Mouse (Mus musculus): ENCODE results near the gene Cetn3.

Cetn3 gene

GRCm38 (mm10) chr13:81782971-81783404 is at the start of gene Cetn3:
Cetn3 (plus strand) TSS chr13:81783077.
- peak; percentile 93 for DNase-seq

- DNase-seq, result no peak
Measured at GRCm38 (mm10) chr13:81736606-81737005, 46.3 kb upstream of the Cetn3 start.

GRCm38 (mm10) chr13:81740898-81741297 is 42.0 kb upstream of the Cetn3 start:
- peak; percentile 55 for DNase-seq

GRCm38 (mm10) chr13:81743391-81744091 is 39.3 kb upstream of the Cetn3 start:
- DNase-seq, result peak; percentile 27

- DNase-seq, result no peak
Measured at GRCm38 (mm10) chr13:81744092-81744396, 38.8 kb upstream of the Cetn3 start.

- no peak for DNase-seq
Measured at GRCm38 (mm10) chr13:81754878-81755277, 28.0 kb upstream of the Cetn3 start.

GRCm38 (mm10) chr13:81755324-81755723 is 27.6 kb upstream of the Cetn3 start:
- no peak for DNase-seq

- DNase-seq, result no peak
Measured at GRCm38 (mm10) chr13:81757058-81757660, 25.7 kb upstream of the Cetn3 start.

GRCm38 (mm10) chr13:81760379-81760778 is 22.5 kb upstream of the Cetn3 start:
- peak; percentile 60 for DNase-seq

- no peak for DNase-seq
Measured at GRCm38 (mm10) chr13:81761566-81762186, 21.2 kb upstream of the Cetn3 start.

GRCm38 (mm10) chr13:81764173-81764572 is 18.7 kb upstream of the Cetn3 start:
- DNase-seq, result no peak

GRCm38 (mm10) chr13:81767038-81767659 is 15.7 kb upstream of the Cetn3 start:
- peak; percentile 71 for DNase-seq

- DNase-seq, result no peak
Measured at GRCm38 (mm10) chr13:81776217-81776616, 6.7 kb upstream of the Cetn3 start.

GRCm38 (mm10) chr13:81782475-81782874 is 402 bp upstream of the Cetn3 start:
- DNase-seq, result no peak

GRCm38 (mm10) chr13:81783405-81784342 is 797 bp downstream of the Cetn3 start:
- peak; percentile 99 for DNase-seq

GRCm38 (mm10) chr13:81785766-81786480 is 3.0 kb downstream of the Cetn3 start:
- no peak for DNase-seq

GRCm38 (mm10) chr13:81790160-81790559 is 7.3 kb downstream of the Cetn3 start:
- no peak for DNase-seq

- DNase-seq, result no peak
Measured at GRCm38 (mm10) chr13:81791861-81792260, 9.0 kb downstream of the Cetn3 start.

GRCm38 (mm10) chr13:81793850-81794249 is 11.0 kb downstream of the Cetn3 start:
- DNase-seq, result no peak

GRCm38 (mm10) chr13:81801121-81801520 is 18.2 kb downstream of the Cetn3 start:
- no peak for DNase-seq

- DNase-seq, result no peak
Measured at GRCm38 (mm10) chr13:81803713-81804112, 20.8 kb downstream of the Cetn3 start.

- DNase-seq, result no peak
Measured at GRCm38 (mm10) chr13:81822750-81823149, 39.9 kb downstream of the Cetn3 start.
